Mouse (Mus musculus): Measurements from ENCODE around the gene Myrfl. TPM values are rescaled to one million over a fixed set of nuclear protein-coding genes. Genes with fewer than 3 reads are reported as not detected.

Myrfl gene
- total RNA-seq, 2 experiments from 2014 or later: 0.23 TPM; not detected in 1

GRCm38 (mm10) chr10:116742696-116743095 is 154.0 kb downstream of the Myrfl start:
- H3K27ac ChIP-seq: no peak overlapping the region
- intact Hi-C loops (cut with DNase I): loop anchor here (5.0 kb wide), 2 partner anchors 90 to 105 kb away; no protein-coding TSS in a partner anchor
- no peak overlapping the region for H3K4me3 ChIP-seq
- no peak for DNase-seq (ENCODE audit: extremely low spot score in 1 of 2, low spot score in 2 of 2)
- TF ChIP-seq CTCF (IDR thresholded peaks at IDR 0.05): no peak

- no peak for TF ChIP-seq CTCF (IDR thresholded peaks at IDR 0.05)
- intact Hi-C loops (cut with DNase I): loop anchor here (5.0 kb wide), 2 partner anchors 90 to 105 kb away; no protein-coding TSS in a partner anchor
- Histone ChIP-seq H3K4me3 (no peak overlapping the region), H3K27ac (no peak overlapping the region)
- DNase-seq (ENCODE audit: extremely low spot score in 1 of 2, low spot score in 2 of 2): no peak
Measured at GRCm38 (mm10) chr10:116742189-116742588, 154.5 kb downstream of the Myrfl start.

- Histone ChIP-seq H3K4me3 (no peak overlapping the region), H3K27ac (no peak overlapping the region)
- intact Hi-C loops (cut with DNase I): loop anchor here (5.0 kb wide), 2 partner anchors 89 to 106 kb away; no protein-coding TSS in a partner anchor
- no peak for DNase-seq (ENCODE audit: extremely low spot score in 1 of 2, low spot score in 2 of 2)
- no peak for TF ChIP-seq CTCF (IDR thresholded peaks at IDR 0.05)
Measured at GRCm38 (mm10) chr10:116741343-116741742, 155.4 kb downstream of the Myrfl start.

DNA sequence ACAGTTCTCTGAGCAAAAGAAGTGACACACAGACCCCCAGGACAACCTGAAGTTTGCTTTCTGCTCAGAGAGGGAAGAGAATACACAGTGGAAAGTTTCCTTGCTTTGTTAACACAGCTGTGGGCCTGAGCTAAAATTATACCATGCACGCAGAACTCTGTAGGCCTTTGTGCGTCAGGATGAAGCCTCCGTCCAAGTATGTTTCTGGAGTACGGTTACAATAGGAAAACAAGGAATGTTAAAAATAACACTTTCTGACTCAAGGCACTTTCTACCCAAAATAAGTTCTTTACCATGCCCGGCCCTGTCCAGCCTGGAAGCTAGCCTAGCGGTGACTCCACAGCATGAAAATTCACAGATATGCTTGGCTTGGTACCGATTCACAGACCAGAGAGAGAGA is 156.6 kb downstream of the Myrfl start:
- Histone ChIP-seq H3K27ac (no peak overlapping the region), H3K4me3 (no peak overlapping the region)
- DNase-seq (ENCODE audit: extremely low spot score in 1 of 2, low spot score in 2 of 2): peak; percentile 18 to 28
- TF ChIP-seq CTCF (IDR thresholded peaks at IDR 0.05): peak; percentile 12
- intact Hi-C loops (cut with DNase I): loop anchor here (5.0 kb wide), 2 partner anchors 88 to 107 kb away; no protein-coding TSS in a partner anchor

GRCm38 (mm10) chr10:116738533-116738932 is 158.2 kb downstream of the Myrfl start:
- intact Hi-C loops (cut with DNase I): no loop called here
- Histone ChIP-seq H3K27ac (no peak overlapping the region), H3K4me3 (no peak overlapping the region)
- DNase-seq (ENCODE audit: extremely low spot score in 1 of 2, low spot score in 2 of 2): no peak
- no peak for TF ChIP-seq CTCF (IDR thresholded peaks at IDR 0.05)

DNA sequence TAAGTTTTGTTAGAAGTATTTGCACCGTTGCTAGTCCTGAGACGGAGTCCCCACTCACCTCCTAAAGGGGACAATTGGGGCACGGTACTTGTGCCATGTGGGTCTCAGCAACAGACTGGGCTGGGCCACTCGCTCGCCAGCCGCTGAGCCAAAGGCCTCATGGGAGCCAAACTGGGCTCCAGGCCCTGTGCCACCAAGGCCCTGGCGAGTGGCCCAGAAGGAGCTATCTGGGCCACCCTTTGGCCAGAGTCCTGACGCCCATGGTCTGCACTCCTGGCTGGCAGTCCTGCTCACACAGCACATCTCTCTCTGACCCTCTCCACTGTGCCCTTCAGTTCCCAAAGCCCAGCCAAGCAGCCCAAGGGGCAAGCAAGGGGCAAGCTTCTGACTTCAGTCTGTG is 161.1 kb downstream of the Myrfl start:
- H3K27ac ChIP-seq: no peak overlapping the region
- intact Hi-C loops (cut with DNase I): no loop called here
- H3K4me3 ChIP-seq: no peak overlapping the region
- TF ChIP-seq CTCF (IDR thresholded peaks at IDR 0.05): no peak
- peak in 1 of 2 experiments; percentile 50 for DNase-seq (ENCODE audit: extremely low spot score in 1 of 2, low spot score in 2 of 2)

GRCm38 (mm10) chr10:116733651-116734050 is 163.1 kb downstream of the Myrfl start:
- intact Hi-C loops (cut with DNase I): no loop called here
- DNase-seq (ENCODE audit: extremely low spot score in 1 of 2, low spot score in 2 of 2): no peak
- TF ChIP-seq CTCF (IDR thresholded peaks at IDR 0.05): no peak
- H3K4me3 ChIP-seq: no peak overlapping the region
- no peak overlapping the region; the same call in 1 of the 2 replicates for H3K27ac ChIP-seq

DNA sequence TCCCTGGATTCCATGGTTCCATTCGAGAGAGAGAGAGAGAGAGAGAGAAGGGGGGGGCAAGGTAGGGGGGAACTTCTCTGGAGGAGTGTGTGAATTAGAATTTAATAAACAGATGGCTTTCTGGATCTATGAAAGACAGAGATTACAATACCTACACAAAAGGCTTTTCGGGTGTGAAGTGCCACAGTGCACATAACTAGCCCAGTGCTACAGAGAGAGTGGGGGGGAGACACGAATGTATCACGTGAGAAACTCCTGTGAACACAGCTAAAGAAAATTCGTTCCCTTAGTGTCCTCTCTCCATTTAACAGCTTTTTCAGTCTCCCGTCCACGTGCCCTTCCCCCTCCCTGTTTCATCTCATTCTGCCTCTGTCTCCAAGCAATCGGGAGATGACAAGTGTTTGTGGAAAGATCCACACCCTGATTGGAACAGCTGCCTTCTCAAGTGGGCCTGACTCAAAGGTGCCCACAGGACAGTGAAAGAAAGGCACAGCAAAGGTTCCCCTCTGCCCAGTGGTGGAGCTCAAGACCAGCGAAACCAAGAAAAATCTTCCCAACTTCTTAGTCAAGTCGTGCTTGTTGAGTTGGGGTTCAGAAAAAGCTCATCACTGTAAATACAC is 166.6 kb downstream of the Myrfl start:
- intact Hi-C loops (cut with DNase I): no loop called here
- no peak for TF ChIP-seq CTCF (IDR thresholded peaks at IDR 0.05)

GRCm38 (mm10) chr10:116728860-116729259 is 167.9 kb downstream of the Myrfl start:
- no peak for TF ChIP-seq CTCF (IDR thresholded peaks at IDR 0.05)
- H3K27ac ChIP-seq: no peak overlapping the region

More for the DNA sequence above, 166.6 kb downstream of the Myrfl start:
- DNase-seq (ENCODE audit: extremely low spot score in 1 of 2, low spot score in 2 of 2): no peak
- no peak overlapping the region for H3K27ac ChIP-seq
- H3K4me3 ChIP-seq: no peak overlapping the region

DNA sequence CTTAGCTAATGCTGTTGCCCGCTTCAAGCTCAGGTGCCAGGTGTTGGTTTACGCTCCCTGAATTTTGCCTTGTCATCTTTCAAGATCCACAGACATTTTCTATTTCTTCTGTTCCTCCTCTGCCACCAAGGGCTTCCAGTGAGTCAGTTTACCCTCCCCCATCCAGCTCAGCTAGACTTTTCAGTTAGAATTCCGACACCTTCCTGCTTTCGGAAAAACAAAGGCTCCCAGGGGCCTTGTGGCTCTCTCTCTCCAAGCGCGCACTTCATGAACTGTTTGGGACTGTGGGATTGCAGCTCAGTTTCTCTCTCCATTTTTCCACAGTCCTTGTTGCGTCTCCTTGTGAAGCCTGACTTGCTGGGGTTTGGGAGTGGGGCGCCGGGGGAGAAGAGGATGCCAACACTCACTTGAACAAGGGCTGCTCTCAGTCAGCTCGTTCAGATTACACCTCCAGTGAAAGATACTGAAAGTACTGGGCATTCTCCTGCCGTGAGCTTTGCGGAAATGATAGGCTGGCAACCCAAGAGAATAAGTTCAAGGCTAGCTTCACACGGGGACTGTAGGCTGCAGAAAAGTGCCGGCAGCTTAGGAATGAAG is 168.9 kb downstream of the Myrfl start:
- intact Hi-C loops (cut with DNase I): no loop called here
- H3K4me3 ChIP-seq: no peak overlapping the region
- H3K27ac ChIP-seq: no peak overlapping the region
- no peak for TF ChIP-seq CTCF (IDR thresholded peaks at IDR 0.05)
- DNase-seq (ENCODE audit: extremely low spot score in 1 of 2, low spot score in 2 of 2): no peak

More at GRCm38 (mm10) chr10:116728860-116729259, 167.9 kb downstream of the Myrfl start:
- DNase-seq (ENCODE audit: extremely low spot score in 1 of 2, low spot score in 2 of 2): no peak
- intact Hi-C loops (cut with DNase I): no loop called here
- H3K4me3 ChIP-seq: no peak overlapping the region

Other genes with a start within 250 kb of the Myrfl start
- 10 to 100 TPM; 42.6 to 47.3 TPM for gene Rab3ip, start 53.9 kb upstream of the Myrfl start, total RNA-seq (2021)
- gene Gm10271, start 75.7 kb upstream of the Myrfl start, total RNA-seq (2021): not detected
- under 1 TPM; 0.12 to 0.29 TPM for gene Best3, start 89.4 kb upstream of the Myrfl start, total RNA-seq (2021)
- gene Lrrc10, start 148.4 kb upstream of the Myrfl start, total RNA-seq (2021): not detected
- 100 to 1,000 TPM; 146 to 157 TPM for gene Cct2, start 166.9 kb upstream of the Myrfl start, total RNA-seq (2021)

All from left cerebral cortex, adult 2 months (tissue).